ENCODE assay signal across 11 mouse cellular contexts in genomic region chr16:32866713-32867112, GRCm38 (mm10). TPM values are rescaled to one million over a fixed set of nuclear protein-coding genes. Genes with fewer than 3 reads are reported as not detected.
A peak's percentile ranks its signal among the peaks of the same experiment; 100 is the strongest.
DNase-seq lines count a peak whose midpoint lies in the region; ATAC-seq and TF ChIP-seq lines count a peak whose summit lies in the region.
"Had no signal": no experiment of that assay in that cellular context is flagged by ENCODE, and none has a peak within 500 bp of the region (broad histone marks: within the 10 kb centered on the region; RNA-seq: fewer than 3 reads in every experiment).

No protein-coding gene starts in this region.

- no peak for ATAC-seq in forebrain, embryonic 16.5 days
- no peak for ATAC-seq in megakaryocyte, adult 5-6 weeks (ENCODE audit: poor library complexity, severe bottlenecking)
- ATAC-seq in intestine, embryonic 15.5 days = no peak
- no peak for ATAC-seq in neural tube, embryonic 15.5 days (ENCODE audit: low FRiP score)

- H3K9me3 ChIP-seq in forebrain, embryonic 10.5 days = no peaks in the 10 kb centered on the region
- H3K9me3 ChIP-seq in forebrain, embryonic 16.5 days (ENCODE audit: control insufficient read depth, low read length) = no peaks in the 10 kb centered on the region
- no peaks in the 10 kb centered on the region for H3K9me3 ChIP-seq in megakaryocyte, embryonic 14.5 days
- H3K9me3 ChIP-seq in intestine, embryonic 15.5 days = no peaks in the 10 kb centered on the region
- H3K9me3 ChIP-seq in neural tube, embryonic 15.5 days (replicated peaks) = no peaks in the 10 kb centered on the region

- peaks cover 19% of the 10 kb centered on the region for H3K4me1 ChIP-seq in forebrain, embryonic 10.5 days
- H3K4me1 ChIP-seq in forebrain, embryonic 16.5 days (replicated peaks; ENCODE audit: control insufficient read depth, insufficient read depth, low read length) = peaks cover 12% of the 10 kb centered on the region
- H3K4me1 ChIP-seq in megakaryocyte, embryonic 14.5 days = peaks cover 54% of the 10 kb centered on the region
- H3K4me1 ChIP-seq in intestine, embryonic 15.5 days (replicated peaks) = 0 out of 2 replicates have a peak, but pooled peaks cover 9% of the 10 kb centered on the region
- H3K4me1 ChIP-seq in neural tube, embryonic 15.5 days = peaks cover 20% of the 10 kb centered on the region

- no peak overlapping the region; the same call in 1 of the 2 replicates for H3K4me2 ChIP-seq in forebrain, embryonic 16.5 days (ENCODE audit: low read length)
- H3K4me2 ChIP-seq in intestine, embryonic 15.5 days (replicated peaks) = peak overlapping the region; percentile 72
- H3K4me2 ChIP-seq in neural tube, embryonic 15.5 days = peak overlapping the region; percentile 81

- H3K27me3 ChIP-seq in forebrain, embryonic 10.5 days (ENCODE audit: poor library complexity, severe bottlenecking) = no peaks in the 10 kb centered on the region
- no peaks in the 10 kb centered on the region for H3K27me3 ChIP-seq in forebrain, embryonic 16.5 days (replicated peaks; ENCODE audit: control insufficient read depth, insufficient read depth, low read length)
- no peaks in the 10 kb centered on the region for H3K27me3 ChIP-seq in megakaryocyte, embryonic 14.5 days (replicated peaks)
- H3K27me3 ChIP-seq in intestine, embryonic 15.5 days (replicated peaks) = no peaks in the 10 kb centered on the region
- no peaks in the 10 kb centered on the region for H3K27me3 ChIP-seq in neural tube, embryonic 15.5 days (replicated peaks)

- WGBS in forebrain, embryonic 10.5 days = 85% methylated on average over 5 of the region's 5 CpGs
- 87% methylated on average over 5 of the region's 5 CpGs for WGBS in forebrain, embryonic 16.5 days
- 78% methylated on average over 5 of the region's 5 CpGs for WGBS in intestine, embryonic 15.5 days
- 83% methylated on average over 5 of the region's 5 CpGs for WGBS in neural tube, embryonic 15.5 days

- no peak for DNase-seq in forebrain, embryonic 10.5 days (ENCODE audit: extremely low spot score, low spot score)
- no peak for DNase-seq in layer of hippocampus, adult 2 months (ENCODE audit: low spot score in 2 of 2)
- no peak for DNase-seq in ovary, postnatal 36 days (ENCODE audit: low spot score)
- DNase-seq: cerebellum, adult 11 months; kidney, postnatal 10 days; lung, postnatal 36 days had no signal

- no peaks in the 10 kb centered on the region; the same call in 1 of the 2 replicates for H3K36me3 ChIP-seq in forebrain, embryonic 10.5 days (replicated peaks)
- no peaks in the 10 kb centered on the region for H3K36me3 ChIP-seq in forebrain, embryonic 16.5 days (ENCODE audit: control insufficient read depth, insufficient read depth)
- H3K36me3 ChIP-seq in megakaryocyte, embryonic 14.5 days (replicated peaks; ENCODE audit: low read length) = peaks cover 21% of the 10 kb centered on the region
- no peaks in the 10 kb centered on the region for H3K36me3 ChIP-seq in intestine, embryonic 15.5 days
- H3K36me3 ChIP-seq in neural tube, embryonic 15.5 days = peaks cover 3% of the 10 kb centered on the region; the same call in 1 of the 2 replicates

- H3K9ac ChIP-seq in forebrain, embryonic 16.5 days (replicated peaks; ENCODE audit: low read depth, low read length) = no peak overlapping the region
- peak overlapping the region; percentile 64; the same call in 1 of the 2 replicates for H3K9ac ChIP-seq in intestine, embryonic 15.5 days
- H3K9ac ChIP-seq in neural tube, embryonic 15.5 days (replicated peaks) = no peak overlapping the region

- H3K27ac ChIP-seq in forebrain, embryonic 10.5 days = no peak overlapping the region
- no peak overlapping the region for H3K27ac ChIP-seq in forebrain, embryonic 16.5 days (ENCODE audit: low read length)
- no peak overlapping the region for H3K27ac ChIP-seq in intestine, embryonic 15.5 days
- H3K27ac ChIP-seq in neural tube, embryonic 15.5 days (replicated peaks) = no peak overlapping the region
- no peak overlapping the region for H3K27ac ChIP-seq in layer of hippocampus, adult 2 months

- peak overlapping the region; percentile 84; the same call in 1 of the 2 replicates for H3K4me3 ChIP-seq in forebrain, embryonic 10.5 days
- H3K4me3 ChIP-seq in forebrain, embryonic 16.5 days (replicated peaks; ENCODE audit: low read length) = no peak overlapping the region
- peak overlapping the region; percentile 98 for H3K4me3 ChIP-seq in megakaryocyte, embryonic 14.5 days (replicated peaks)
- H3K4me3 ChIP-seq in intestine, embryonic 15.5 days (replicated peaks) = no peak overlapping the region
- H3K4me3 ChIP-seq in neural tube, embryonic 15.5 days (replicated peaks) = peak overlapping the region; percentile 79; the same call in 1 of the 2 replicates
- H3K4me3 ChIP-seq in layer of hippocampus, adult 2 months = no peak overlapping the region

- TF ChIP-seq CTCF in layer of hippocampus, adult 2 months (conservative IDR thresholded peaks at IDR 0.05) = no peak

RNA-seq across cellular contexts. Expression of gene Fyttd1, which starts 10.6 kb away (rescaled TPM):
- 99.0 and 101 TPM in 2 replicates for polyA plus RNA-seq in forebrain, embryonic 10.5 days (2016; fragmentation: Nextera tagmentation; extraction: Ambion mirVana)
- 119 and 129 TPM in 2 replicates for polyA plus RNA-seq in forebrain, embryonic 16.5 days (2015; fragmentation: Nextera tagmentation; extraction: Ambion mirVana)
- 22.1 and 57.2 TPM in 2 replicates for polyA plus RNA-seq in megakaryocyte, embryonic 14.5 days (2012; ENCODE audit: insufficient read depth, low replicate concordance)
- total RNA-seq in megakaryocyte, adult 5-6 weeks (2015) = 23.1 and 26.1 TPM in 2 replicates
- 24.1 and 35.0 TPM in 2 replicates for total RNA-seq in megakaryocyte, adult 5-6 weeks (2017)
- 72.6 and 97.7 TPM in 2 replicates for polyA plus RNA-seq in intestine, embryonic 15.5 days (2015; fragmentation: Nextera tagmentation; extraction: Ambion mirVana)
- 102 and 111 TPM in 2 replicates for polyA plus RNA-seq in neural tube, embryonic 15.5 days (2015; fragmentation: Nextera tagmentation; extraction: Ambion mirVana)
- 100 to 1,000 TPM; 110 TPM for total RNA-seq in layer of hippocampus, adult 2 months (2021)

RNA-seq across cellular contexts. Expression of gene Rubcn, which starts 10.9 kb away (rescaled TPM):
- polyA plus RNA-seq in forebrain, embryonic 10.5 days (2016; fragmentation: Nextera tagmentation; extraction: Ambion mirVana) = 18.0 and 19.9 TPM in 2 replicates
- 38.6 and 40.4 TPM in 2 replicates for polyA plus RNA-seq in forebrain, embryonic 16.5 days (2015; fragmentation: Nextera tagmentation; extraction: Ambion mirVana)
- polyA plus RNA-seq in megakaryocyte, embryonic 14.5 days (2012; ENCODE audit: insufficient read depth, low replicate concordance) = 5.3 and 9.9 TPM in 2 replicates
- 12.4 and 18.8 TPM in 2 replicates for total RNA-seq in megakaryocyte, adult 5-6 weeks (2015)
- 22.8 and 22.9 TPM in 2 replicates for total RNA-seq in megakaryocyte, adult 5-6 weeks (2017)
- polyA plus RNA-seq in intestine, embryonic 15.5 days (2015; fragmentation: Nextera tagmentation; extraction: Ambion mirVana) = 14.1 and 14.3 TPM in 2 replicates
- 31.2 and 31.9 TPM in 2 replicates for polyA plus RNA-seq in neural tube, embryonic 15.5 days (2015; fragmentation: Nextera tagmentation; extraction: Ambion mirVana)
- 10 to 100 TPM; 59.2 to 59.3 TPM for total RNA-seq in layer of hippocampus, adult 2 months (2021)

RNA-seq across cellular contexts. Expression of gene Lrch3, which starts 47.2 kb away (rescaled TPM):
- 29.4 and 33.9 TPM in 2 replicates for polyA plus RNA-seq in forebrain, embryonic 10.5 days (2016; fragmentation: Nextera tagmentation; extraction: Ambion mirVana)
- polyA plus RNA-seq in forebrain, embryonic 16.5 days (2015; fragmentation: Nextera tagmentation; extraction: Ambion mirVana) = 39.0 and 44.7 TPM in 2 replicates
- polyA plus RNA-seq in megakaryocyte, embryonic 14.5 days (2012; ENCODE audit: insufficient read depth, low replicate concordance) = 2.7 TPM in 1 of 2 replicates, not detected in the other
- 24.5 and 34.7 TPM in 2 replicates for total RNA-seq in megakaryocyte, adult 5-6 weeks (2015)
- 23.9 and 35.6 TPM in 2 replicates for total RNA-seq in megakaryocyte, adult 5-6 weeks (2017)
- 14.6 and 15.3 TPM in 2 replicates for polyA plus RNA-seq in intestine, embryonic 15.5 days (2015; fragmentation: Nextera tagmentation; extraction: Ambion mirVana)
- 31.8 and 36.2 TPM in 2 replicates for polyA plus RNA-seq in neural tube, embryonic 15.5 days (2015; fragmentation: Nextera tagmentation; extraction: Ambion mirVana)
- total RNA-seq in layer of hippocampus, adult 2 months (2021) = 10 to 100 TPM; 41.0 to 48.2 TPM

RNA-seq across cellular contexts. Expression of gene Smbd1, which starts 56.4 kb away (rescaled TPM):
- not detected in 2 replicates for polyA plus RNA-seq in forebrain, embryonic 10.5 days (2016; fragmentation: Nextera tagmentation; extraction: Ambion mirVana)
- not detected in 2 replicates for polyA plus RNA-seq in forebrain, embryonic 16.5 days (2015; fragmentation: Nextera tagmentation; extraction: Ambion mirVana)
- not detected in 2 replicates for polyA plus RNA-seq in megakaryocyte, embryonic 14.5 days (2012; ENCODE audit: insufficient read depth, low replicate concordance)
- total RNA-seq in megakaryocyte, adult 5-6 weeks (2015) = not detected in 2 replicates
- total RNA-seq in megakaryocyte, adult 5-6 weeks (2017) = not detected in 2 replicates
- 0.61 and 1.0 TPM in 2 replicates for polyA plus RNA-seq in intestine, embryonic 15.5 days (2015; fragmentation: Nextera tagmentation; extraction: Ambion mirVana)
- not detected in 2 replicates for polyA plus RNA-seq in neural tube, embryonic 15.5 days (2015; fragmentation: Nextera tagmentation; extraction: Ambion mirVana)
- total RNA-seq in layer of hippocampus, adult 2 months (2021) = not detected

Comparison
In these comparisons a context has a peak if more than half of its experiments do, and no peak if none do; other contexts are left out.
1. H3K4me3 ChIP-seq: peak in forebrain, embryonic 10.5 days (single experiment), megakaryocyte, embryonic 14.5 days (single experiment) and neural tube, embryonic 15.5 days (single experiment); none in forebrain, embryonic 16.5 days (single experiment), intestine, embryonic 15.5 days (single experiment) and layer of hippocampus, adult 2 months (single experiment).